Mouse (Mus musculus): ENCODE data around the gene Chchd1.

GRCm38 (mm10) chr14:20660827-20661660, 41.8 kb upstream of the Chchd1 start:
- peak; percentile 95 for TF ChIP-seq CTCF (IDR thresholded peaks at IDR 0.05; ENCODE audit: low read depth)
- no peak for TF ChIP-seq EP300 (IDR thresholded peaks at IDR 0.05; ENCODE audit: low read depth)

All from liver, postnatal 0 days (tissue).